ENCODE assay signal across 10 mouse cellular contexts in the genomic region with DNA sequence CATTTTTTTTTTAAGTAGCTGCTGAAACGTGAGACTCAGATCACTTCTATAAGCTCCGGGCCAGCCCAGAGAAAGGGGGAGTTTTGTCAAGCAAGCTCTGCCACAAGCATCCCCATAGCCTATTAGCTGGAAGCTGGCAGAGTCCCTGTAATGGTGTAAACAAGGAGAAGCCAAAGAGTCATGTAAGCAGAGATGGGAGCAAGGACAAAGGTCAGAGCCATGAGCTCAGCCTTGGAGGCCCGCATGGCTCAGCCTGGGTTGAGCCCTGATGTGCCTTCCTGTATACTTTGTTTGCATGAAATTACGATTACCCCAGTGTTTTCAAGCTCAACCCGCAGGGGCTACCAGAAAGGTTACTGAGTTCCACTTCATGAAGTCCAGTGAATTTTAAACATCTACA. TPM values are rescaled to one million over a fixed set of nuclear protein-coding genes. Genes with fewer than 3 reads are reported as not detected.
DNase-seq lines count a peak whose midpoint lies in the region; ATAC-seq and TF ChIP-seq lines count a peak whose summit lies in the region.
"Had no signal": no experiment of that assay in that cellular context is flagged by ENCODE, and none has a peak within 500 bp of the region (broad histone marks: within the 10 kb centered on the region; RNA-seq: fewer than 3 reads in every experiment).

No protein-coding gene starts in this region.

- no peak for DNase-seq in heart, adult 2 months
- DNase-seq in heart, adult 11 months = no peak
- no peak for DNase-seq in thymus, postnatal 0 days (ENCODE audit: low spot score)
- DNase-seq in spleen, postnatal 36 days (ENCODE audit: low spot score in 2 of 2) = no peak
- no peak for DNase-seq in left cerebral cortex, adult 18-20 months (ENCODE audit: low spot score in 2 of 2)

- no peak for TF ChIP-seq EP300 in heart, adult 2 months (IDR thresholded peaks at IDR 0.05; ENCODE audit: insufficient read depth, low read depth, low read length)

- no peaks in the 10 kb centered on the region for H3K27me3 ChIP-seq in heart, adult 2 months (ENCODE audit: control insufficient read depth, insufficient read depth, low read length)
- H3K27me3 ChIP-seq in intestine, embryonic 16.5 days (replicated peaks; ENCODE audit: control insufficient read depth, insufficient read depth, low read length) = no peaks in the 10 kb centered on the region
- no peaks in the 10 kb centered on the region for H3K27me3 ChIP-seq in limb, embryonic 12.5 days
- H3K27me3 ChIP-seq: Patski had no signal

- peak; percentile 75 for ATAC-seq in intestine, embryonic 16.5 days
- ATAC-seq in limb, embryonic 12.5 days (ENCODE audit: insufficient number of reproducible peaks, insufficient read depth, low FRiP score, low TSS enrichment, low read depth) = no peak
- ATAC-seq: hindbrain, embryonic 16.5 days had no signal

- no peak for TF ChIP-seq CTCF in heart, adult 2 months (IDR thresholded peaks at IDR 0.05)
- TF ChIP-seq CTCF in bone marrow macrophage, adult 2 months (IDR thresholded peaks at IDR 0.05; ENCODE audit: low read depth, low read length) = no peak

- 47% methylated on average over 5 of the region's 5 CpGs for WGBS in heart, adult 2 months
- WGBS in intestine, embryonic 16.5 days = 13% methylated on average over 5 of the region's 5 CpGs
- 38% methylated on average over 5 of the region's 5 CpGs for WGBS in limb, embryonic 12.5 days

- H3K4me2 ChIP-seq in intestine, embryonic 16.5 days (ENCODE audit: low read depth, low read length) = peak overlapping the region; percentile 28; the same call in 1 of the 2 replicates
- H3K4me2 ChIP-seq in limb, embryonic 12.5 days = no peak overlapping the region

- no peak overlapping the region for H3K4me3 ChIP-seq in heart, adult 2 months
- H3K4me3 ChIP-seq in bone marrow macrophage, adult 2 months (ENCODE audit: insufficient read depth, low read length) = no peak overlapping the region
- H3K4me3 ChIP-seq in intestine, embryonic 16.5 days (ENCODE audit: low read length) = no peak overlapping the region
- no peak overlapping the region for H3K4me3 ChIP-seq in limb, embryonic 12.5 days (replicated peaks)

- H3K79me2 ChIP-seq in heart, adult 2 months (replicated peaks; ENCODE audit: control insufficient read depth, insufficient read depth, low read length) = no peaks in the 10 kb centered on the region

- no peaks in the 10 kb centered on the region; the same call in 1 of the 2 replicates for H3K36me3 ChIP-seq in heart, adult 2 months (ENCODE audit: control insufficient read depth, insufficient read depth, low read length)
- H3K36me3 ChIP-seq in intestine, embryonic 16.5 days (ENCODE audit: control insufficient read depth, insufficient read depth, low read length) = no peaks in the 10 kb centered on the region
- no peaks in the 10 kb centered on the region for H3K36me3 ChIP-seq in limb, embryonic 12.5 days

- no peak for TF ChIP-seq POLR2A in heart, adult 2 months (IDR thresholded peaks at IDR 0.05; ENCODE audit: insufficient read depth, low read depth, low read length)
- no peak for TF ChIP-seq POLR2A in bone marrow macrophage, adult 2 months (IDR thresholded peaks at IDR 0.05; ENCODE audit: borderline replicate concordance, low read depth, low read length)

- no peak overlapping the region for H3K9ac ChIP-seq in heart, adult 2 months (ENCODE audit: low read depth, low read length)
- 0 out of 2 replicates have a peak overlapping the region, but pooled peaks have one; percentile 20 for H3K9ac ChIP-seq in intestine, embryonic 16.5 days (ENCODE audit: low read depth, low read length)
- no peak overlapping the region for H3K9ac ChIP-seq in limb, embryonic 12.5 days (replicated peaks)

- intact Hi-C loops in heart, adult 2 months (cut with DNase I) = loop anchor here (10.0 kb wide), 1 partner anchor 246 kb away; the partner anchor contains the start of gene 1700016D06Rik

- H3K9me3 ChIP-seq in intestine, embryonic 16.5 days (ENCODE audit: control insufficient read depth, low read length) = no peaks in the 10 kb centered on the region
- H3K9me3 ChIP-seq in limb, embryonic 12.5 days = no peaks in the 10 kb centered on the region

- H3K27ac ChIP-seq in heart, adult 2 months = peak overlapping the region; percentile 62
- H3K27ac ChIP-seq in bone marrow macrophage, adult 2 months (ENCODE audit: insufficient read depth, low read depth, low read length) = peak overlapping the region; percentile 46; the same call in 1 of the 2 replicates
- H3K27ac ChIP-seq in intestine, embryonic 16.5 days (ENCODE audit: low read length) = peak overlapping the region; percentile 87
- 0 out of 2 replicates have a peak overlapping the region, but pooled peaks have one; percentile 18 for H3K27ac ChIP-seq in limb, embryonic 12.5 days

- H3K4me1 ChIP-seq in heart, adult 2 months (ENCODE audit: control insufficient read depth, insufficient read depth, low read length) = peaks cover 9% of the 10 kb centered on the region
- H3K4me1 ChIP-seq in bone marrow macrophage, adult 2 months (ENCODE audit: control insufficient read depth, insufficient read depth, low read length) = peaks cover 81% of the 10 kb centered on the region
- peaks cover 27% of the 10 kb centered on the region for H3K4me1 ChIP-seq in intestine, embryonic 16.5 days (ENCODE audit: control insufficient read depth, insufficient read depth, low read length)
- H3K4me1 ChIP-seq in limb, embryonic 12.5 days (replicated peaks) = peaks cover 23% of the 10 kb centered on the region

RNA-seq across cellular contexts. Expression of gene Rab20, which starts 19.5 kb away (rescaled TPM):
- 10 to 100 TPM; 17.8 to 27.4 TPM for total RNA-seq in heart, adult 2 months (2021)
- 40.9 and 46.8 TPM in 2 replicates for polyA plus RNA-seq in heart, adult 2 months (2012; rRNA removed)
- 12.2 and 12.5 TPM in 2 replicates for polyA plus RNA-seq in bone marrow macrophage, adult 2 months (2012; ENCODE audit: insufficient read depth, insufficient read length, missing spikeins)
- polyA plus RNA-seq in intestine, embryonic 16.5 days (2015; fragmentation: Nextera tagmentation; extraction: Ambion mirVana) = 25.5 and 27.6 TPM in 2 replicates
- 0.81 and 0.93 TPM in 2 replicates for polyA plus RNA-seq in limb, embryonic 12.5 days (2016; fragmentation: Nextera tagmentation; extraction: Ambion mirVana)
- polyA plus RNA-seq in thymus, postnatal 0 days (2015; fragmentation: Nextera tagmentation; extraction: Ambion mirVana) = 6.2 and 8.0 TPM in 2 replicates
- total RNA-seq in left cerebral cortex, adult 18-20 months (2021) = under 1 TPM; 0.40 to 0.44 TPM

RNA-seq across cellular contexts. Expression of gene Naxd, which starts 38.3 kb away (rescaled TPM):
- 10 to 100 TPM; 31.2 to 32.7 TPM for total RNA-seq in heart, adult 2 months (2021)
- polyA plus RNA-seq in heart, adult 2 months (2012; rRNA removed) = 56.9 and 64.1 TPM in 2 replicates
- 45.1 and 48.0 TPM in 2 replicates for polyA plus RNA-seq in bone marrow macrophage, adult 2 months (2012; ENCODE audit: insufficient read depth, insufficient read length, missing spikeins)
- 96.8 and 105 TPM in 2 replicates for polyA plus RNA-seq in intestine, embryonic 16.5 days (2015; fragmentation: Nextera tagmentation; extraction: Ambion mirVana)
- 116 and 121 TPM in 2 replicates for polyA plus RNA-seq in limb, embryonic 12.5 days (2016; fragmentation: Nextera tagmentation; extraction: Ambion mirVana)
- 143 and 161 TPM in 2 replicates for polyA plus RNA-seq in thymus, postnatal 0 days (2015; fragmentation: Nextera tagmentation; extraction: Ambion mirVana)
- 10 to 100 TPM; 54.2 to 55.2 TPM for total RNA-seq in left cerebral cortex, adult 18-20 months (2021)

Comparison
In these comparisons a context has a peak if more than half of its experiments do, and no peak if none do; other contexts are left out.
1. H3K27ac ChIP-seq: peak in every context shown above with its lines; median percentile 87 in intestine, embryonic 16.5 days; 62 in heart, adult 2 months; 46 in bone marrow macrophage, adult 2 months; 18 in limb, embryonic 12.5 days.